Mouse (Mus musculus): ENCODE results near the gene Gm11541.
"Not testable (repeated sequence)": the region's sequence is repeated elsewhere in the genome, so short reads cannot be mapped to it uniquely, and the experiment has no call there.

Gm11541 gene

GRCm38 (mm10) chr11:94697140-94697539 is 7.2 kb downstream of the Gm11541 start:
- ATAC-seq (ENCODE audit: low TSS enrichment), result no peak

- no peak for ATAC-seq (ENCODE audit: low TSS enrichment)
Observed at GRCm38 (mm10) chr11:94695508-94695907, 8.8 kb downstream of the Gm11541 start.

- not testable (repeated sequence) for ATAC-seq (ENCODE audit: low TSS enrichment)
Observed at GRCm38 (mm10) chr11:94692502-94692901, 11.8 kb downstream of the Gm11541 start.

GRCm38 (mm10) chr11:94687178-94687577 is 17.1 kb downstream of the Gm11541 start:
- ATAC-seq (ENCODE audit: low TSS enrichment), result no peak

- no peak for ATAC-seq (ENCODE audit: low TSS enrichment)
Observed at GRCm38 (mm10) chr11:94682427-94682826, 21.9 kb downstream of the Gm11541 start.

GRCm38 (mm10) chr11:94681640-94682039 is 22.7 kb downstream of the Gm11541 start:
- ATAC-seq (ENCODE audit: low TSS enrichment), result no peak

GRCm38 (mm10) chr11:94680639-94681038 is 23.7 kb downstream of the Gm11541 start:
- no peak for ATAC-seq (ENCODE audit: low TSS enrichment)

GRCm38 (mm10) chr11:94677607-94678145 is 26.6 kb downstream of the Gm11541 start:
- peak; percentile 62 for ATAC-seq (ENCODE audit: low TSS enrichment)

- peak; percentile 82 for ATAC-seq (ENCODE audit: low TSS enrichment)
Observed at GRCm38 (mm10) chr11:94676754-94677606, 27.3 kb downstream of the Gm11541 start, which contains the start of gene Xylt2. Gene Xylt2, minus strand, starts transcription at chr11:94677515.

GRCm38 (mm10) chr11:94676308-94676707 is 28.0 kb downstream of the Gm11541 start:
- ATAC-seq (ENCODE audit: low TSS enrichment), result no peak

GRCm38 (mm10) chr11:94675446-94675845 is 28.9 kb downstream of the Gm11541 start:
- ATAC-seq (ENCODE audit: low TSS enrichment), result no peak

GRCm38 (mm10) chr11:94674984-94675383 is 29.3 kb downstream of the Gm11541 start:
- peak; percentile 62 for ATAC-seq (ENCODE audit: low TSS enrichment)

GRCm38 (mm10) chr11:94665281-94665680 is 39.0 kb downstream of the Gm11541 start:
- ATAC-seq (ENCODE audit: low TSS enrichment), result no peak

GRCm38 (mm10) chr11:94661344-94661743 is 43.0 kb downstream of the Gm11541 start:
- no peak for ATAC-seq (ENCODE audit: low TSS enrichment)

GRCm38 (mm10) chr11:94653663-94654436 is 50.4 kb downstream of the Gm11541 start, which contains the start of the genes Mrpl27 and Eme1:
Gene Mrpl27, plus strand, starts transcription at chr11:94653767.
Gene Eme1, minus strand, starts transcription at chr11:94653964.
- ATAC-seq (ENCODE audit: low TSS enrichment), result peak; percentile 96

GRCm38 (mm10) chr11:94652973-94653372 is 51.3 kb downstream of the Gm11541 start:
- ATAC-seq (ENCODE audit: low TSS enrichment), result no peak

GRCm38 (mm10) chr11:94651241-94651640 is 53.1 kb downstream of the Gm11541 start:
- ATAC-seq (ENCODE audit: low TSS enrichment), result not testable (repeated sequence)

GRCm38 (mm10) chr11:94646457-94646856 is 57.8 kb downstream of the Gm11541 start:
- ATAC-seq (ENCODE audit: low TSS enrichment), result no peak

Measured in frontal cortex, adult (tissue).